Mouse (Mus musculus): ENCODE measurements at regions not wholly inside any gene's neighbourhood (a gene's known extent, or its start where the extent isn't known, plus 50 kb on each side); places are given as distances from the start of the nearest gene placed in this dataset.

GRCm38 (mm10) chr16:93374669-93375068, 229.2 kb downstream of the Setd4 start:
- TF ChIP-seq ZNF384 (IDR thresholded peaks at IDR 0.05; ENCODE audit: low read depth, low read length) (no peak), ZC3H11A (IDR thresholded peaks at IDR 0.05; ENCODE audit: borderline replicate concordance, low read depth, low read length) (no peak), HCFC1 (IDR thresholded peaks at IDR 0.05; ENCODE audit: borderline replicate concordance, insufficient read depth, low read length) (no peak)
